Mouse (Mus musculus) G1E-ER4 (cell line): ENCODE measurements around the gene Gm45785. TPM values are rescaled to one million over a fixed set of nuclear protein-coding genes. Genes with fewer than 3 reads are reported as not detected.

Experiments used
- GATA1 ChIP-seq: IDR thresholded peaks from one replicate; pipeline ENCODE4 v1.8.0; 2012; ENCODE audit warnings: low read length, inconsistent platforms
- polyA plus RNA-seq: library from polyadenylated mRNA; stranded (reverse); fragments of >175 nt; gene quantifications from 2 replicates; pipeline ENCODE4 v1.2.3, GENCODE M21; 2012

Gm45785 gene
- 0.18 and 0.99 TPM in 2 replicates for polyA plus RNA-seq

GRCm38 (mm10) chr7:140855860-140856784 is at the start of gene Gm45785:
Gene Gm45785 (minus strand): TSS chr7:140856331.
- TF ChIP-seq GATA1: no peak

GRCm38 (mm10) chr7:140905642-140906081 is 49.5 kb upstream of the Gm45785 start:
- no peak for TF ChIP-seq GATA1

- no peak for TF ChIP-seq GATA1
Observed at GRCm38 (mm10) chr7:140903212-140903611, 47.1 kb upstream of the Gm45785 start.

GRCm38 (mm10) chr7:140902036-140902875 is 46.1 kb upstream of the Gm45785 start:
- no peak for TF ChIP-seq GATA1

- no peak for TF ChIP-seq GATA1
Observed at GRCm38 (mm10) chr7:140900220-140900619, 44.1 kb upstream of the Gm45785 start, which contains the start of gene Cox8b. Gene Cox8b (minus strand): TSS chr7:140900446.

GRCm38 (mm10) chr7:140899121-140899520 is 43.0 kb upstream of the Gm45785 start:
- no peak for TF ChIP-seq GATA1

GRCm38 (mm10) chr7:140897863-140898262 is 41.7 kb upstream of the Gm45785 start:
- TF ChIP-seq GATA1: no peak

GRCm38 (mm10) chr7:140894611-140895010 is 38.5 kb upstream of the Gm45785 start:
- no peak for TF ChIP-seq GATA1

- TF ChIP-seq GATA1: no peak
Observed at GRCm38 (mm10) chr7:140894031-140894430, 37.9 kb upstream of the Gm45785 start.

GRCm38 (mm10) chr7:140882469-140882803 is 26.3 kb upstream of the Gm45785 start:
- no peak for TF ChIP-seq GATA1

GRCm38 (mm10) chr7:140881696-140882468 is 25.8 kb upstream of the Gm45785 start, which contains the start of the genes Psmd13 and Sirt3:
Gene Psmd13 (plus strand): TSS chr7:140881968.
Gene Sirt3 (minus strand): TSS chr7:140882309.
- TF ChIP-seq GATA1: no peak

GRCm38 (mm10) chr7:140880865-140881515 is 24.9 kb upstream of the Gm45785 start:
- no peak for TF ChIP-seq GATA1

- TF ChIP-seq GATA1: no peak
Observed at GRCm38 (mm10) chr7:140880419-140880818, 24.3 kb upstream of the Gm45785 start.

GRCm38 (mm10) chr7:140879355-140879754 is 23.2 kb upstream of the Gm45785 start:
- TF ChIP-seq GATA1: no peak

GRCm38 (mm10) chr7:140877364-140877763 is 21.2 kb upstream of the Gm45785 start:
- no peak for TF ChIP-seq GATA1

GRCm38 (mm10) chr7:140874224-140874623 is 18.1 kb upstream of the Gm45785 start:
- no peak for TF ChIP-seq GATA1
